Mouse (Mus musculus) gastrocnemius, adult 2 months (tissue): ENCODE measurements at regions not wholly inside any gene's neighbourhood (a gene's known extent, or its start where the extent isn't known, plus 50 kb on each side); places are given as distances from the start of the nearest gene placed in this dataset.

Experiments
- DNase-seq: peaks from one replicate; pipeline ENCODE4 v3.0.0; 2022
- H3K27ac ChIP-seq: fragments of 200-600 bp; 2 replicates; pipeline ENCODE4 v1.8.1; 2022; ENCODE audit warnings: mild to moderate bottlenecking
- H3K4me3 ChIP-seq: fragments of 200-600 bp; 2 replicates; pipeline ENCODE4 v1.8.1; 2022; ENCODE audit warnings: mild to moderate bottlenecking, moderate library complexity
- CTCF ChIP-seq: fragments of 200-600 bp; IDR thresholded peaks from 2 replicates; pipeline ENCODE4 v1.8.1; 2022; ENCODE audit warnings: antibody characterized with exemption, mild to moderate bottlenecking, moderate library complexity
- intact Hi-C: fragments of 180-260 bp; cut with DNase I; formaldehyde crosslinking; loops from one replicate; pipeline ENCODE4 v1.15.1; 2025

DNA sequence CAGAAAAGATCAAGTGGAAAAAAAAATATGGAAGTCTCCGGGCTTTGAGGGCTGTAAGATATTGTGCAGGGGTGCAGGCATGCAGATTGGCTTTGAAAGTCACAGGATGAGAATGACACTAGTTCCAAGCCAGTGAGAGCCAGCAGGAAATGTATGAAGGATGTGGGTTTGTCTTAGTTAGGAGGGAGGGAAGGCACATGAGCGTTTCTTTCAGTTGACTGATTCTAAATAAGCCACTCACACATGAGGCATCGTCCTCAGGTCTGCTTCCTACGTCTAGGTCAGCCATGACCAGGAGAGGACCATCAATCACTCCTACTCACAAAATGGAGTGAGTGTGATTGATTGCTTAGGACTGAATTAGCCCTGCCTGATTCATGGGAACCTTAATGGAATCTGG lies 1408.0 kb upstream of the Zeb2 start:
- intact Hi-C loops, result no loop called here
- DNase-seq, result no peak
- TF ChIP-seq CTCF, result no peak
- H3K4me3 ChIP-seq, result no peak overlapping the region
- no peak overlapping the region for H3K27ac ChIP-seq

DNA sequence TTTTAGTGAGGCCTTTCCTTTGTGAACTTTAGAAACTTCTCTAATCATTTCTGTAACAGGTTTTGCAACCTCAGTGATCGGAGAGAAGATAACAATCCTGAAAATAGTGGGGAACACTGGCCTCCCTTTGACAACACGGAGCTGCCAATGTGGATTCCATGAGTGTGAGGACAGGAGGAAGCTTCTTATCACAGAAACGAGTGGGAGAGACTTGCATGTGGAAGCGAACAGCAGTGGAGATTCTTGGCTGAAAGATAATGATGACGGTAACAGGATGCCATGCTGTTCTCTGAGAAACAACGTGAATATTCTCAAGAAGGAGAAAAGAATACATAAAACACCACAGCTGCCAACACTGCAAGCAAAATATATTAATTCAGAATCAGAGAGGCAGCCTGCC lies 1407.4 kb upstream of the Zeb2 start:
- no peak for DNase-seq
- intact Hi-C loops, result no loop called here
- no peak for TF ChIP-seq CTCF
- no peak overlapping the region for H3K27ac ChIP-seq
- no peak overlapping the region for H3K4me3 ChIP-seq

GRCm38 (mm10) chr2:46521147-46521965 lies 1404.2 kb upstream of the Zeb2 start:
- no peak overlapping the region for H3K4me3 ChIP-seq
- peak overlapping the region; percentile 16; the same call in 1 of the 2 replicates for H3K27ac ChIP-seq
- no peak for DNase-seq
- TF ChIP-seq CTCF, result no peak
- intact Hi-C loops, result no loop called here

DNA sequence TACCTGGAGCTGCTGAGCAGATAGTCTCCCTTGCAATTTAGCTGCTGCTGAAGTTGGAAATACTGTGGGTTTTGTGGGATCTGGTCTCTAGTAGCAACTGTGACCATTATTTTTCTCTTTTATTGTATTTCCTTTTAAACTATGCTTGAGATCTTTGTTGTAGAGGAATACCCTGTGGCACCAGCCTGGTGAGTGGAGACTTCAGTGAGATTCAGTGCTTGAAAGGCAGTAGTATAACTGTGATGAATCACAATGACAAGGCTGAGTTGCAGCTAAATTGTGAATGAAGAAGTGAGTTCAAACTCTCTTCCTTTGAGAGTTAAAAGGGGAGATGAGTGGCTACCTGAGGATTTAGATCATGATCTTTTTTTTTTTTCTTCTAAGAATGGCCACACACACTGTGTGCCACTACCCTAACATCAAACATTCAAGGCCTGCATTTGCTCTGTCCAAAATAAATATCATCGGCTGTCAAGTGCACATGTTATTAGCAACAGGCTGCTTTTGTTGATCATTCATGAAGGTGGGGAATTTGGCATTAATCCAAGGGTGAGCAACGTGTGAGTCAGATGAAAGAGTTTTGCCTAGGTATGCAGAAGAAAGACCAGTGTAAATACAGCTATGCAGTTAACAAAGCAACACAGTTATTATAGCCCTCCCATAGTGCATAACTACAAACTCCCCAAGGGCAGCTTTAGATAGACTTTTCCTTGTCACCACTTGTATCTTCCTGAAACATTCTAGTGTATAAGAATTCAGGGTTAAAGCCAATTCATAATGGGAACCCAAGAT lies 1395.2 kb upstream of the Zeb2 start:
- intact Hi-C loops, result no loop called here
- TF ChIP-seq CTCF, result no peak
- Histone ChIP-seq H3K27ac (no peak overlapping the region), H3K4me3 (no peak overlapping the region)
- no peak for DNase-seq

DNA sequence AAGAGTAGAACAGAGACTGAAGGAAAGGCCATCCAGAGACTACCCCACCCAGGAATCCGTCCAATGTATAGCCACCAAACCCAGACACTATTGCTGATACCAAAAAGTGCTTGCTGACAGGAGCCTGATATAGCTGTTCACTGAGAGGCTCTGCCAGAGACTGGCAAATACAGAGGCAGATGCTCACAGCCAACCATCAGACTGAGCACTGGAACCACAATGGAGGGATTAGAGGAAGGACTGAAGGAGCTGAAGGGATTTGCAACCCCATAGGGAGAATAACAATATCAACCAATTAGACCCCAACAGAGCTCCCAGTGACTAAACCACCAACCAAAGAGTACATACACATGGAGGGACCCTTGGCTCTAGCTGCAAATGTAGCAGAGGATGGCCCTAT lies 1389.8 kb upstream of the Zeb2 start:
- no peak overlapping the region for H3K4me3 ChIP-seq
- no peak overlapping the region for H3K27ac ChIP-seq
- intact Hi-C loops, result no loop called here
- DNase-seq, result no peak
- no peak for TF ChIP-seq CTCF

DNA sequence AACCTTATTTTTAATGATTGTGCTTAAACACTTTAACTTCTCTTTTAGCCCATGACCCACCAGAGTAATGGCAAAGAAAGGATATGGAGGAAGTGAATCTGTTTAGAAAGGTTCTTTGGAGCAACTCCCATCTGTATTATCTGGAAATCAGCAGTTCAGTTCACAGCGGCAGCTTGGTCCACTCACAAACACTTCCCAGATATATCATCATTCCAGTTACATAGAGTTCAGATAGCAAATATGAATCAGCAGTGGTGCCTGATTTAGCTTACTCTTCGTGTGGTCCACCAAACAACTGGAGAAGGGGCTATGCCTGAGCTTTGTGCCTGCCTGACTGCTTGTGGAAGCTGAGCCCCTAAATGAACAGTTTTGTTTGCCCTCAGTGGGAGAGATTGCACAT lies 1385.9 kb upstream of the Zeb2 start:
- intact Hi-C loops, result no loop called here
- no peak for TF ChIP-seq CTCF
- no peak overlapping the region for H3K27ac ChIP-seq
- no peak for DNase-seq
- H3K4me3 ChIP-seq, result no peak overlapping the region

GRCm38 (mm10) chr2:46492299-46492698 lies 1375.1 kb upstream of the Zeb2 start:
- no peak for DNase-seq
- intact Hi-C loops, result no loop called here
- TF ChIP-seq CTCF, result no peak
- no peak overlapping the region for H3K4me3 ChIP-seq
- no peak overlapping the region for H3K27ac ChIP-seq

DNA sequence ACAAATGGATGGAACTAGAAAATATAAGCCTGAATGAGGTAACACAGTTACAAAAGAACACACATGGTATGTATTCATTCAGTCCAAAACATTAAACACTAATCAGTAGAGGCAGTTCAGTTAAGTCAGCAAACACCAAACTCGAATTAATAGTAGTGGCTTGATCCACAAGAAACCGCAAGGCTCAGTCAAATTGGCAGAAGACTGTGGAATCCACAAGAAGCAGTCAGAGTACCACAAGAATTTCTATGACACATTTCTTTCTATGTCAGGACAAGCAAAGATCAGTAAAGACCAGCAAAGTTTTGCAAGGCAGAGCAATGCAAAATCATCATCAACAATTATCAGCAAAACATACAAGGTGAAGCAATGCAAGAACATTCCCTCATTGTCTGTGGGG lies 1373.9 kb upstream of the Zeb2 start:
- TF ChIP-seq CTCF, result no peak
- no peak overlapping the region for H3K27ac ChIP-seq
- no peak overlapping the region for H3K4me3 ChIP-seq
- DNase-seq, result no peak
- intact Hi-C loops, result no loop called here

DNA sequence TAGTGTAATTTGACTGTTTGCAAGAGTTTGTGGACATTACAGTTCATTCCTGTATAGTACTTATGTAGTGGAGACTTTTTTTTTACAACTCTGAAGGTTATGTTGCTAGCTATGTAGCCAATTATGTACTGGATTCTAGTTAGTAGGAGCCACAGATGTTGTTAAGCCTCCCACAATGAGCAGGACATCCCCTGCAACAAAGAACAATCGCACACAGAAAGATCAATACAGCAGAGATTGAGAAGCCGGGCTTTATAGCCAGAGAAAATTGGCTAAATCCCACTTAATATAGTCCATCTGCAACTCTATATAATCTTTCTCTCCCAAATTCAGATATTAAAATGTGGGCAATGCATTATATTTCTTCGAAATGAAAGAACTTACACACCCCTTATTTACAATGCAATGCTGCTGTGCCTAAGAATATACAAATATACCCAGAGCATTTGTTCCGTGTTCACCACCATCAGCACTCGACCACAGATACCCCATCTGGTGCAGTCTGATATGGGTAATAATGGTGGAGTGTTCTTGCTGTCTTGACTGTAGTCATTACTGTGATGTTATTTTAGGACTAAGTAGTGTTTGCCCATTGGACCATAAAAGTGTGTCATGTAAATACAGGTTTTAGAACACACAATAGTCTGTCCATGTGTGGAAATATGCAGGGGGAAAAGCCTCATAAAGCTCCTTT lies 1351.9 kb upstream of the Zeb2 start:
- no peak overlapping the region for H3K27ac ChIP-seq
- H3K4me3 ChIP-seq, result no peak overlapping the region
- intact Hi-C loops, result no loop called here
- DNase-seq, result no peak
- TF ChIP-seq CTCF, result no peak

DNA sequence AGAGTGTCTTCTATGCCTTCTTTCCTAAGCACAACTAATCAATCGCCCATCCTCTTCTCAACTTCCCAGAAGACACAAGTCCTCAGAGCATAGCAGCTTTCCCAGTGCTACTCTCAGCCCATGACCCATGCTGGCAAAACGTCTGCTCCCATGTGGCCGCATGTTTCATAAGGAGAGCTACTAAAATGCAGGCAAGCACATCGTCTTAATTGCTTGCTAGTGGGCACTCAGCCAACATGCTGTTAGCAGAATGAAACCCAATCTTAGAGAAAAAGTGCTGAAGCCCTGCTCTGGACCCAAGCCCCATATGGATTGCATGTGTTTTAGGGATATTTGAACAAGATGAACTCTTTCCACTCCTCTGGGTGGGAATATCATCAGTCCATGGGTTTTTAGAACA lies 1348.2 kb upstream of the Zeb2 start:
- peak; percentile 43 for DNase-seq
- TF ChIP-seq CTCF, result no peak
- H3K4me3 ChIP-seq, result no peak overlapping the region
- intact Hi-C loops, result no loop called here
- H3K27ac ChIP-seq, result no peak overlapping the region

- no peak overlapping the region for H3K27ac ChIP-seq
- no peak for TF ChIP-seq CTCF
- no peak overlapping the region for H3K4me3 ChIP-seq
- intact Hi-C loops, result no loop called here
- DNase-seq, result no peak
These were observed 1347.7 kb upstream of the Zeb2 start for GRCm38 (mm10) chr2:46464913-46465312.

GRCm38 (mm10) chr2:46462670-46463069 lies 1345.5 kb upstream of the Zeb2 start:
- Histone ChIP-seq H3K27ac (no peak overlapping the region), H3K4me3 (no peak overlapping the region)
- DNase-seq, result no peak
- TF ChIP-seq CTCF, result no peak
- intact Hi-C loops, result no loop called here

DNA sequence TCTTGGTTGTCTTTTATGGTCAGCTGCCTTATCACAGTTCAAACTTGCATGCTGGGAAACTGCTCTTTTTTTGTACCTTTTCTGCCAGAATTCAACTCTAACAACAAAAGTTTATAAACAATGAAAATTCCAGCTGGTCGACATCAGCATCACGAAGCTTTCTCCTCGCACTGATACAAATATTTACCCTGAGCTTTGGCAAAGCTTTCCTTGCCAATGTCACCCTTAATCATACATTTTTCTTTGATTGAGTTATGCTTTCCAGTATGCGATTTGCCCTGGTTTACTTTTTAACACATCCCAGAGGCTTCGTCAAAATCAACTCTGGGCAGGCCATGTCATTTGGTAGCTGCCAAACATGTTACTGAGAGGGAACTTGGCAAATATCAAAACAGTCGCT lies 1333.5 kb upstream of the Zeb2 start:
- H3K4me3 ChIP-seq, result no peak overlapping the region
- intact Hi-C loops, result no loop called here
- peak overlapping the region; percentile 31 for H3K27ac ChIP-seq
- TF ChIP-seq CTCF, result no peak
- DNase-seq, result no peak
